Mouse (Mus musculus) E14TG2a.4 (cell line): ENCODE data around the gene Mrc2.

Experiments used
- H3K27me3 ChIP-seq: 2 replicates; pipeline ENCODE4 v1.6.1; 2014; ENCODE audit warnings: low read length, control low read depth; ENCODE audit not compliant: insufficient read depth
- H3K36me3 ChIP-seq: 2 replicates; pipeline ENCODE4 v1.6.1; 2014; ENCODE audit warnings: low read length, control low read depth; ENCODE audit not compliant: insufficient read depth
- H3K4me1 ChIP-seq: replicated peaks from 2 replicates; pipeline ENCODE4 v1.6.1; 2014; ENCODE audit warnings: low read depth, low read length, control low read depth
- H3K4me3 ChIP-seq: replicated peaks from 2 replicates; pipeline ENCODE4 v1.5.1; 2014; ENCODE audit warnings: mild to moderate bottlenecking, low read length
- H3K9me3 ChIP-seq: 2 replicates; pipeline ENCODE4 v1.6.1; 2014; ENCODE audit warnings: low read length, control low read depth
- CTCF ChIP-seq: conservative IDR thresholded peaks from 2 replicates; pipeline ENCODE4 v1.5.1; 2014; ENCODE audit warnings: low read length
- NANOG ChIP-seq: IDR thresholded peaks from 2 replicates; pipeline ENCODE4 v1.6.1; 2014; ENCODE audit warnings: borderline replicate concordance, low read length, mixed read lengths
- POU5F1 ChIP-seq: IDR thresholded peaks from 2 replicates; pipeline ENCODE4 v1.6.1; 2014; ENCODE audit warnings: low read length, borderline replicate concordance

The Mrc2 gene

GRCm38 (mm10) chr11:105292124-105293071 is at the start of gene Mrc2:
TSS of gene Mrc2 (plus strand) at chr11:105292643.
- H3K4me3 ChIP-seq = peak within 1 kb of the TSS; percentile 84
- peaks cover 45% of the 10 kb centered on the region for H3K4me1 ChIP-seq
- H3K27me3 ChIP-seq = peaks cover 70% of the 10 kb centered on the region
- peaks cover 6% of the 10 kb centered on the region; the same call in 1 of the 2 replicates for H3K36me3 ChIP-seq
- TF ChIP-seq NANOG = no peak
- H3K9me3 ChIP-seq = no peaks in the 10 kb centered on the region

GRCm38 (mm10) chr11:105246369-105246768 is 46.1 kb upstream of the Mrc2 start:
- peaks cover 92% of the 10 kb centered on the region for H3K36me3 ChIP-seq
- H3K27me3 ChIP-seq = no peaks in the 10 kb centered on the region

GRCm38 (mm10) chr11:105246785-105247184 is 45.7 kb upstream of the Mrc2 start:
- no peak for TF ChIP-seq CTCF
- TF ChIP-seq NANOG = no peak
- no peak for TF ChIP-seq POU5F1
- no peaks in the 10 kb centered on the region for H3K4me1 ChIP-seq
- H3K9me3 ChIP-seq = no peaks in the 10 kb centered on the region

More at GRCm38 (mm10) chr11:105246369-105246768, 46.1 kb upstream of the Mrc2 start:
- Histone ChIP-seq H3K4me3 (no peak overlapping the region), H3K9me3 (no peaks in the 10 kb centered on the region), H3K4me1 (no peaks in the 10 kb centered on the region)
- TF ChIP-seq POU5F1 (no peak), NANOG (no peak), CTCF (no peak)

GRCm38 (mm10) chr11:105247321-105247720 is 45.1 kb upstream of the Mrc2 start:
- H3K9me3 ChIP-seq = no peaks in the 10 kb centered on the region

More at GRCm38 (mm10) chr11:105246785-105247184, 45.7 kb upstream of the Mrc2 start:
- Histone ChIP-seq H3K36me3 (peaks cover 93% of the 10 kb centered on the region), H3K27me3 (no peaks in the 10 kb centered on the region), H3K4me3 (no peak overlapping the region)

GRCm38 (mm10) chr11:105259733-105260132 is 32.7 kb upstream of the Mrc2 start:
- Histone ChIP-seq H3K4me1 (no peaks in the 10 kb centered on the region), H3K27me3 (no peaks in the 10 kb centered on the region), H3K9me3 (no peaks in the 10 kb centered on the region), H3K36me3 (peaks cover 89% of the 10 kb centered on the region), H3K4me3 (no peak overlapping the region)
- TF ChIP-seq NANOG (no peak), CTCF (no peak; the same call in 1 of the 2 replicates)

More at GRCm38 (mm10) chr11:105247321-105247720, 45.1 kb upstream of the Mrc2 start:
- no peak for TF ChIP-seq NANOG
- no peak for TF ChIP-seq CTCF
- no peak for TF ChIP-seq POU5F1
- Histone ChIP-seq H3K36me3 (peaks cover 92% of the 10 kb centered on the region), H3K27me3 (no peaks in the 10 kb centered on the region), H3K4me3 (no peak overlapping the region), H3K4me1 (no peaks in the 10 kb centered on the region)

- Histone ChIP-seq H3K36me3 (peaks cover 84% of the 10 kb centered on the region), H3K4me1 (no peaks in the 10 kb centered on the region), H3K27me3 (no peaks in the 10 kb centered on the region), H3K4me3 (no peak overlapping the region), H3K9me3 (no peaks in the 10 kb centered on the region)
- TF ChIP-seq CTCF (no peak), NANOG (no peak), POU5F1 (no peak)
Measured at GRCm38 (mm10) chr11:105261116-105261515, 31.3 kb upstream of the Mrc2 start.

GRCm38 (mm10) chr11:105261601-105262351 is 30.7 kb upstream of the Mrc2 start:
- no peak for TF ChIP-seq CTCF
- no peak for TF ChIP-seq POU5F1
- TF ChIP-seq NANOG = no peak
- Histone ChIP-seq H3K9me3 (no peaks in the 10 kb centered on the region), H3K4me1 (no peaks in the 10 kb centered on the region), H3K4me3 (no peak overlapping the region), H3K36me3 (peaks cover 83% of the 10 kb centered on the region), H3K27me3 (no peaks in the 10 kb centered on the region)

GRCm38 (mm10) chr11:105264506-105264905 is 27.9 kb upstream of the Mrc2 start:
- H3K36me3 ChIP-seq = peaks cover 87% of the 10 kb centered on the region
- H3K9me3 ChIP-seq = no peaks in the 10 kb centered on the region
- peaks cover 3% of the 10 kb centered on the region; the same call in 1 of the 2 replicates for H3K4me1 ChIP-seq
- no peaks in the 10 kb centered on the region for H3K27me3 ChIP-seq
- H3K4me3 ChIP-seq = no peak overlapping the region
- TF ChIP-seq CTCF (no peak), POU5F1 (no peak), NANOG (no peak)
